Mouse (Mus musculus) activated CD4-positive, CD25-positive, alpha-beta regulatory T cell, adult 4 months (primary cell): Measurements from ENCODE around the gene Pthlh. TPM values are rescaled to one million over a fixed set of nuclear protein-coding genes. Genes with fewer than 3 reads are reported as not detected.
"Not testable (repeated sequence)": the region's sequence is repeated elsewhere in the genome, so short reads cannot be mapped to it uniquely, and the experiment has no call there.

Experiments
- ATAC-seq: one replicate; pipeline ENCODE4 v1.8.0; 2017
- polyA plus RNA-seq, 2 experiments: library from polyadenylated mRNA; unstranded; fragments of 100-300 nt; shearing (Covaris generic); gene quantifications; one replicate each; pipeline ENCODE4 v1.2.1; 2017

The Pthlh gene
- polyA plus RNA-seq: not detected

GRCm38 (mm10) chr6:147263587-147264565, at the start of gene Pthlh:
Gene Pthlh (minus strand): TSS chr6:147264183.
- ATAC-seq: no peak

GRCm38 (mm10) chr6:147313331-147313730, 49.3 kb upstream of the Pthlh start:
- no peak for ATAC-seq

GRCm38 (mm10) chr6:147310435-147310978, 46.5 kb upstream of the Pthlh start:
- ATAC-seq: no peak

GRCm38 (mm10) chr6:147310035-147310434, 46.1 kb upstream of the Pthlh start:
- ATAC-seq: no peak

- not testable (repeated sequence) for ATAC-seq
Observed at GRCm38 (mm10) chr6:147304236-147304635, 40.3 kb upstream of the Pthlh start.

- ATAC-seq: no peak
Observed at GRCm38 (mm10) chr6:147299607-147300006, 35.6 kb upstream of the Pthlh start.

GRCm38 (mm10) chr6:147279309-147279708, 15.3 kb upstream of the Pthlh start:
- ATAC-seq: no peak

GRCm38 (mm10) chr6:147268143-147268790, 4.3 kb upstream of the Pthlh start:
- ATAC-seq: no peak

- ATAC-seq: no peak
Observed at GRCm38 (mm10) chr6:147266466-147266865, 2.5 kb upstream of the Pthlh start.

- no peak for ATAC-seq
Observed at GRCm38 (mm10) chr6:147263178-147263577, 805 bp downstream of the Pthlh start.

GRCm38 (mm10) chr6:147261616-147262015, 2.4 kb downstream of the Pthlh start:
- ATAC-seq: no peak

- no peak for ATAC-seq
Observed at GRCm38 (mm10) chr6:147260766-147261165, 3.2 kb downstream of the Pthlh start.

GRCm38 (mm10) chr6:147247782-147248181, 16.2 kb downstream of the Pthlh start:
- no peak for ATAC-seq

GRCm38 (mm10) chr6:147244294-147244693, 19.7 kb downstream of the Pthlh start:
- ATAC-seq: no peak

GRCm38 (mm10) chr6:147243655-147244054, 20.3 kb downstream of the Pthlh start:
- ATAC-seq: no peak

- ATAC-seq: no peak
Observed at GRCm38 (mm10) chr6:147241541-147241940, 22.4 kb downstream of the Pthlh start.

GRCm38 (mm10) chr6:147240203-147240804, 23.7 kb downstream of the Pthlh start:
- no peak for ATAC-seq

GRCm38 (mm10) chr6:147226696-147227095, 37.3 kb downstream of the Pthlh start:
- no peak for ATAC-seq

GRCm38 (mm10) chr6:147219099-147219498, 44.9 kb downstream of the Pthlh start:
- ATAC-seq: no peak

GRCm38 (mm10) chr6:147216156-147216555, 47.8 kb downstream of the Pthlh start:
- no peak for ATAC-seq

- no peak for ATAC-seq
Observed at GRCm38 (mm10) chr6:147207821-147208330, 56.1 kb downstream of the Pthlh start.
